Mouse (Mus musculus): ENCODE data around the gene Uimc1. TPM values are rescaled to one million over a fixed set of nuclear protein-coding genes. Genes with fewer than 3 reads are reported as not detected.
A peak's percentile ranks its signal among the peaks of the same experiment; 100 is the strongest.

Uimc1 gene
- polyA plus RNA-seq, 1 experiment from 2014 or later = 12.1 TPM

- Histone ChIP-seq H3K4me1 (ENCODE audit: insufficient read depth) (peaks cover 4% of the 10 kb centered on the region; the same call in 1 of the 2 replicates), H3K4me3 (ENCODE audit: low read depth, low read length) (no peak overlapping the region), H3K27ac (ENCODE audit: low read depth) (no peak overlapping the region), H3K4me2 (ENCODE audit: low read depth, low read length) (no peak overlapping the region), H3K36me3 (replicated peaks; ENCODE audit: insufficient read depth, low read length) (no peaks in the 10 kb centered on the region), H3K27me3 (ENCODE audit: insufficient read depth, low read length) (no peaks in the 10 kb centered on the region), H3K9me3 (ENCODE audit: low read length) (no peaks in the 10 kb centered on the region), H3K9ac (replicated peaks) (no peak overlapping the region)
- TF ChIP-seq EP300 (IDR thresholded peaks at IDR 0.05; ENCODE audit: low read depth) (no peak), CTCF (IDR thresholded peaks at IDR 0.05; ENCODE audit: low read depth) (no peak)
- ATAC-seq (no peak), DNase-seq (no peak)
- WGBS (ENCODE audit: insufficient replicate concordance) = 72% methylated on average over 12 of the region's 12 CpGs
These were observed 82.8 kb downstream of the Uimc1 start for GRCm38 (mm10) chr13:55017154-55017897.

- ATAC-seq = no peak
- Histone ChIP-seq H3K4me3 (ENCODE audit: low read depth, low read length) (no peak overlapping the region), H3K4me2 (ENCODE audit: low read depth, low read length) (no peak overlapping the region), H3K27me3 (ENCODE audit: insufficient read depth, low read length) (no peaks in the 10 kb centered on the region), H3K9me3 (ENCODE audit: low read length) (no peaks in the 10 kb centered on the region), H3K27ac (ENCODE audit: low read depth) (no peak overlapping the region), H3K36me3 (replicated peaks; ENCODE audit: insufficient read depth, low read length) (no peaks in the 10 kb centered on the region), H3K4me1 (ENCODE audit: insufficient read depth) (no peaks in the 10 kb centered on the region), H3K9ac (replicated peaks) (no peak overlapping the region)
- TF ChIP-seq EP300 (IDR thresholded peaks at IDR 0.05; ENCODE audit: low read depth) = no peak
- no peak for TF ChIP-seq CTCF (IDR thresholded peaks at IDR 0.05; ENCODE audit: low read depth)
- DNase-seq = no peak
- WGBS (ENCODE audit: insufficient replicate concordance) = 70% methylated on average over 9 of the region's 9 CpGs
These were observed 85.6 kb downstream of the Uimc1 start for GRCm38 (mm10) chr13:55014451-55014850.

GRCm38 (mm10) chr13:55013702-55014344 is 86.3 kb downstream of the Uimc1 start:
- DNase-seq = no peak
- Histone ChIP-seq H3K4me3 (ENCODE audit: low read depth, low read length) (no peak overlapping the region), H3K9ac (replicated peaks) (no peak overlapping the region), H3K27me3 (ENCODE audit: insufficient read depth, low read length) (no peaks in the 10 kb centered on the region), H3K4me2 (ENCODE audit: low read depth, low read length) (no peak overlapping the region), H3K4me1 (ENCODE audit: insufficient read depth) (no peaks in the 10 kb centered on the region), H3K36me3 (replicated peaks; ENCODE audit: insufficient read depth, low read length) (no peaks in the 10 kb centered on the region), H3K9me3 (ENCODE audit: low read length) (no peaks in the 10 kb centered on the region), H3K27ac (ENCODE audit: low read depth) (no peak overlapping the region)
- no peak for ATAC-seq
- 38% methylated on average over 9 of the region's 9 CpGs for WGBS (ENCODE audit: insufficient replicate concordance)
- TF ChIP-seq CTCF (IDR thresholded peaks at IDR 0.05; ENCODE audit: low read depth) (peak; percentile 34), EP300 (IDR thresholded peaks at IDR 0.05; ENCODE audit: low read depth) (no peak)

GRCm38 (mm10) chr13:55011981-55012478 is 88.1 kb downstream of the Uimc1 start:
- ATAC-seq = no peak
- DNase-seq = no peak
- WGBS (ENCODE audit: insufficient replicate concordance) = 25% methylated on average over 14 of the region's 14 CpGs

GRCm38 (mm10) chr13:55011103-55011502 is 89.0 kb downstream of the Uimc1 start:
- no peaks in the 10 kb centered on the region for H3K27me3 ChIP-seq (ENCODE audit: insufficient read depth, low read length)
- no peaks in the 10 kb centered on the region for H3K4me1 ChIP-seq (ENCODE audit: insufficient read depth)
- no peak overlapping the region for H3K27ac ChIP-seq (ENCODE audit: low read depth)
- no peak overlapping the region for H3K4me3 ChIP-seq (ENCODE audit: low read depth, low read length)
- H3K9ac ChIP-seq (replicated peaks) = no peak overlapping the region
- no peak overlapping the region for H3K4me2 ChIP-seq (ENCODE audit: low read depth, low read length)
- no peak for TF ChIP-seq EP300 (IDR thresholded peaks at IDR 0.05; ENCODE audit: low read depth)
- no peak for TF ChIP-seq CTCF (IDR thresholded peaks at IDR 0.05; ENCODE audit: low read depth)
- H3K9me3 ChIP-seq (ENCODE audit: low read length) = no peaks in the 10 kb centered on the region
- ATAC-seq = no peak
- no peaks in the 10 kb centered on the region for H3K36me3 ChIP-seq (replicated peaks; ENCODE audit: insufficient read depth, low read length)
- WGBS (ENCODE audit: insufficient replicate concordance) = 87% methylated on average over 15 of the region's 15 CpGs
- no peak for DNase-seq

More at GRCm38 (mm10) chr13:55011981-55012478, 88.1 kb downstream of the Uimc1 start:
- Histone ChIP-seq H3K4me1 (ENCODE audit: insufficient read depth) (no peaks in the 10 kb centered on the region), H3K27me3 (ENCODE audit: insufficient read depth, low read length) (no peaks in the 10 kb centered on the region), H3K9me3 (ENCODE audit: low read length) (no peaks in the 10 kb centered on the region), H3K4me3 (ENCODE audit: low read depth, low read length) (no peak overlapping the region), H3K36me3 (replicated peaks; ENCODE audit: insufficient read depth, low read length) (no peaks in the 10 kb centered on the region), H3K9ac (replicated peaks) (no peak overlapping the region), H3K4me2 (ENCODE audit: low read depth, low read length) (no peak overlapping the region), H3K27ac (ENCODE audit: low read depth) (no peak overlapping the region)
- peak; percentile 30 for TF ChIP-seq CTCF (IDR thresholded peaks at IDR 0.05; ENCODE audit: low read depth)
- TF ChIP-seq EP300 (IDR thresholded peaks at IDR 0.05; ENCODE audit: low read depth) = no peak

GRCm38 (mm10) chr13:55008589-55008988 is 91.5 kb downstream of the Uimc1 start:
- H3K27me3 ChIP-seq (ENCODE audit: insufficient read depth, low read length) = no peaks in the 10 kb centered on the region
- ATAC-seq (no peak), DNase-seq (no peak)
- H3K4me2 ChIP-seq (ENCODE audit: low read depth, low read length) = no peak overlapping the region
- no peak overlapping the region for H3K27ac ChIP-seq (ENCODE audit: low read depth)
- no peak for TF ChIP-seq CTCF (IDR thresholded peaks at IDR 0.05; ENCODE audit: low read depth)
- no peak for TF ChIP-seq EP300 (IDR thresholded peaks at IDR 0.05; ENCODE audit: low read depth)
- 74% methylated on average over 6 of the region's 6 CpGs for WGBS (ENCODE audit: insufficient replicate concordance)
- H3K9me3 ChIP-seq (ENCODE audit: low read length) = no peaks in the 10 kb centered on the region
- no peak overlapping the region for H3K4me3 ChIP-seq (ENCODE audit: low read depth, low read length)
- H3K4me1 ChIP-seq (ENCODE audit: insufficient read depth) = no peaks in the 10 kb centered on the region
- H3K9ac ChIP-seq (replicated peaks) = no peak overlapping the region
- no peaks in the 10 kb centered on the region for H3K36me3 ChIP-seq (replicated peaks; ENCODE audit: insufficient read depth, low read length)
